Mouse (Mus musculus): ENCODE data around the gene Pou4f2.

Gene Pou4f2

DNA sequence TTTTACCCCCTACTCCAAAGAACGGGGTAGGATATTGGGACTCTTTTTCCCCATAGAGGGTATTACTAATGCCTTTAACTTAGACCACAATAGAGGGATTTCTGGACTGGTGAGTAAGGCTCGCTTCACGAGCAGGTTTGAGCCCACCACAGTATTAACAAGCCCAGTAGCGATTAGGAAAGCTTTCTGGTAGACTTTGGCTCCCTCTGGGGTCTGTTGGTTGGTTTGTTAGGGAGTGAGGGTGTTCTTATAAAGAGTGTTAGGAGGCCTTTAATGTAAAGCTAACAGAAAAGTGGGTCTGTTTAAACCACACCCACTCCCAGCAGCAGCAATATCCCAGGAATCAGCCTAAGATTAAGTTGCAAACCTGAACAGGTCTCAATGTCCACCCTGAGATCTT lies 17.2 kb downstream of the Pou4f2 start:
- DNase-seq (ENCODE audit: low read depth, low spot score), result no peak

- no peak for DNase-seq (ENCODE audit: low read depth, low spot score)
Measured at GRCm38 (mm10) chr8:78390756-78391155, 45.7 kb downstream of the Pou4f2 start.
